Comparison of ENCODE assay signal across 8 mouse cellular contexts in genomic region chr3:65319248-65320008, GRCm38 (mm10).
A peak's percentile ranks its signal among the peaks of the same experiment; 100 is the strongest.
DNase-seq lines count a peak whose midpoint lies in the region; ATAC-seq and TF ChIP-seq lines count a peak whose summit lies in the region.
"Had no signal": no experiment of that assay in that cellular context is flagged by ENCODE, and none has a peak within 500 bp of the region (broad histone marks: within the 10 kb centered on the region; RNA-seq: fewer than 3 reads in every experiment).

No protein-coding gene starts in this region.

- no peak overlapping the region for H3K9ac ChIP-seq in kidney, embryonic 14.5 days (ENCODE audit: low read depth, low read length)
- H3K9ac ChIP-seq in forebrain, embryonic 15.5 days (replicated peaks), result no peak overlapping the region
- H3K9ac ChIP-seq: embryonic facial prominence, embryonic 12.5 days had no signal

- ATAC-seq in kidney, embryonic 14.5 days (ENCODE audit: low FRiP score, low TSS enrichment), result no peak
- ATAC-seq in forebrain, embryonic 15.5 days (replicated peaks), result no peak

- no peak overlapping the region for H3K27ac ChIP-seq in kidney, embryonic 14.5 days (ENCODE audit: low read depth, low read length)
- no peak overlapping the region for H3K27ac ChIP-seq in forebrain, embryonic 15.5 days (replicated peaks)
- H3K27ac ChIP-seq: embryonic facial prominence, embryonic 12.5 days had no signal

- no peaks in the 10 kb centered on the region for H3K27me3 ChIP-seq in kidney, embryonic 14.5 days (ENCODE audit: control insufficient read depth, insufficient read depth, low read length)
- H3K27me3 ChIP-seq in E14TG2a.4 (ENCODE audit: insufficient read depth, low read length), result no peaks in the 10 kb centered on the region
- H3K27me3 ChIP-seq in forebrain, embryonic 15.5 days, result no peaks in the 10 kb centered on the region
- H3K27me3 ChIP-seq: embryonic facial prominence, embryonic 12.5 days had no signal

- H3K4me1 ChIP-seq in kidney, embryonic 14.5 days (ENCODE audit: control insufficient read depth, insufficient read depth, low read length), result no peaks in the 10 kb centered on the region
- no peaks in the 10 kb centered on the region for H3K4me1 ChIP-seq in E14TG2a.4 (replicated peaks; ENCODE audit: low read depth, low read length)
- peaks cover 11% of the 10 kb centered on the region for H3K4me1 ChIP-seq in forebrain, embryonic 15.5 days
- H3K4me1 ChIP-seq: embryonic facial prominence, embryonic 12.5 days had no signal

- peak; percentile 11 for DNase-seq in kidney, adult 9 months
- peak; percentile 40 to 51 for DNase-seq in B cell, adult 2 months
- DNase-seq in kidney, postnatal 14 days, result peak; percentile 14
- no peak for DNase-seq in ovary, adult 18-20 months (ENCODE audit: low spot score)

- WGBS in kidney, embryonic 14.5 days, result 70% methylated on average over 7 of the region's 7 CpGs
- 71% methylated on average over 7 of the region's 7 CpGs for WGBS in forebrain, embryonic 15.5 days

- no peaks in the 10 kb centered on the region for H3K9me3 ChIP-seq in kidney, embryonic 14.5 days (ENCODE audit: control insufficient read depth, low read length)
- H3K9me3 ChIP-seq in E14TG2a.4 (ENCODE audit: low read length), result no peaks in the 10 kb centered on the region
- H3K9me3 ChIP-seq in forebrain, embryonic 15.5 days, result no peaks in the 10 kb centered on the region
- H3K9me3 ChIP-seq: embryonic facial prominence, embryonic 12.5 days had no signal

- peak; percentile 27; the same call in 1 of the 2 replicates for TF ChIP-seq CTCF in E14TG2a.4 (conservative IDR thresholded peaks at IDR 0.05; ENCODE audit: low read length)

- no peaks in the 10 kb centered on the region for H3K36me3 ChIP-seq in kidney, embryonic 14.5 days (ENCODE audit: control insufficient read depth, insufficient read depth, low read length)
- no peaks in the 10 kb centered on the region for H3K36me3 ChIP-seq in E14TG2a.4 (ENCODE audit: insufficient read depth, low read length)
- H3K36me3 ChIP-seq in forebrain, embryonic 15.5 days, result no peaks in the 10 kb centered on the region
- H3K36me3 ChIP-seq: embryonic facial prominence, embryonic 12.5 days had no signal

- no peak overlapping the region for H3K4me3 ChIP-seq in kidney, embryonic 14.5 days (ENCODE audit: low read length)
- H3K4me3 ChIP-seq in E14TG2a.4 (replicated peaks; ENCODE audit: low read length), result no peak overlapping the region
- H3K4me3 ChIP-seq in forebrain, embryonic 15.5 days, result no peak overlapping the region
- H3K4me3 ChIP-seq: embryonic facial prominence, embryonic 12.5 days had no signal

- no peak overlapping the region for H3K4me2 ChIP-seq in kidney, embryonic 14.5 days (replicated peaks; ENCODE audit: low read depth, low read length)
- no peak overlapping the region for H3K4me2 ChIP-seq in forebrain, embryonic 15.5 days (replicated peaks)
- H3K4me2 ChIP-seq: embryonic facial prominence, embryonic 12.5 days had no signal
